Mouse (Mus musculus): ENCODE measurements around the gene Catsper4. TPM values are rescaled to one million over a fixed set of nuclear protein-coding genes. Genes with fewer than 3 reads are reported as not detected.

Gene Catsper4
- polyA plus RNA-seq, 1 experiment: not detected

- Histone ChIP-seq H3K36me3 (ENCODE audit: control insufficient read depth) (no peaks in the 10 kb centered on the region), H3K27me3 (ENCODE audit: control insufficient read depth) (peaks cover 28% of the 10 kb centered on the region), H3K9me3 (ENCODE audit: control insufficient read depth, low read length) (peaks cover 4% of the 10 kb centered on the region), H3K4me3 (replicated peaks) (no peak overlapping the region), H3K4me1 (ENCODE audit: control insufficient read depth) (peaks cover 2% of the 10 kb centered on the region; the same call in 1 of the 2 replicates)
- TF ChIP-seq GATA1 (IDR thresholded peaks at IDR 0.05; ENCODE audit: low read length) (no peak), TAL1 (IDR thresholded peaks at IDR 0.05; ENCODE audit: low read length) (no peak)
Observed at GRCm38 (mm10) chr4:134258354-134258753, 31.2 kb upstream of the Catsper4 start.

GRCm38 (mm10) chr4:134257198-134258009 lies 30.2 kb upstream of the Catsper4 start:
- Histone ChIP-seq H3K27me3 (ENCODE audit: control insufficient read depth) (peaks cover 37% of the 10 kb centered on the region), H3K36me3 (ENCODE audit: control insufficient read depth) (no peaks in the 10 kb centered on the region), H3K4me3 (replicated peaks) (no peak overlapping the region), H3K4me1 (ENCODE audit: control insufficient read depth) (peaks cover 2% of the 10 kb centered on the region; the same call in 1 of the 2 replicates), H3K9me3 (ENCODE audit: control insufficient read depth, low read length) (peaks cover 4% of the 10 kb centered on the region)
- TF ChIP-seq TAL1 (IDR thresholded peaks at IDR 0.05; ENCODE audit: low read length): no peak
- no peak for TF ChIP-seq GATA1 (IDR thresholded peaks at IDR 0.05; ENCODE audit: low read length)

- no peaks in the 10 kb centered on the region for H3K36me3 ChIP-seq (ENCODE audit: control insufficient read depth)
- H3K27me3 ChIP-seq (ENCODE audit: control insufficient read depth): peaks cover 45% of the 10 kb centered on the region
- peaks cover 9% of the 10 kb centered on the region for H3K4me1 ChIP-seq (ENCODE audit: control insufficient read depth)
- no peak overlapping the region for H3K4me3 ChIP-seq (replicated peaks)
- TF ChIP-seq TAL1 (IDR thresholded peaks at IDR 0.05; ENCODE audit: low read length): no peak
- H3K9me3 ChIP-seq (ENCODE audit: control insufficient read depth, low read length): no peaks in the 10 kb centered on the region; the same call in none of the 2 replicates
Observed at GRCm38 (mm10) chr4:134256407-134257197, 29.4 kb upstream of the Catsper4 start.

GRCm38 (mm10) chr4:134255854-134256253 lies 28.7 kb upstream of the Catsper4 start:
- H3K9me3 ChIP-seq (ENCODE audit: control insufficient read depth, low read length): peaks cover 3% of the 10 kb centered on the region; the same call in 1 of the 2 replicates
- H3K4me1 ChIP-seq (ENCODE audit: control insufficient read depth): peaks cover 16% of the 10 kb centered on the region
- H3K36me3 ChIP-seq (ENCODE audit: control insufficient read depth): no peaks in the 10 kb centered on the region
- TF ChIP-seq GATA1 (IDR thresholded peaks at IDR 0.05; ENCODE audit: low read length) (no peak), TAL1 (IDR thresholded peaks at IDR 0.05; ENCODE audit: low read length) (no peak)
- H3K27me3 ChIP-seq (ENCODE audit: control insufficient read depth): peaks cover 53% of the 10 kb centered on the region
- no peak overlapping the region for H3K4me3 ChIP-seq (replicated peaks)

GRCm38 (mm10) chr4:134254835-134255234 lies 27.7 kb upstream of the Catsper4 start:
- Histone ChIP-seq H3K36me3 (ENCODE audit: control insufficient read depth) (no peaks in the 10 kb centered on the region), H3K27me3 (ENCODE audit: control insufficient read depth) (peaks cover 63% of the 10 kb centered on the region), H3K9me3 (ENCODE audit: control insufficient read depth, low read length) (peaks cover 3% of the 10 kb centered on the region; the same call in 1 of the 2 replicates), H3K4me1 (ENCODE audit: control insufficient read depth) (peaks cover 21% of the 10 kb centered on the region), H3K4me3 (replicated peaks) (no peak overlapping the region)
- TF ChIP-seq GATA1 (IDR thresholded peaks at IDR 0.05; ENCODE audit: low read length) (no peak), TAL1 (IDR thresholded peaks at IDR 0.05; ENCODE audit: low read length) (no peak)

GRCm38 (mm10) chr4:134253722-134254324 lies 26.6 kb upstream of the Catsper4 start, which contains the start of gene Grrp1:
Grrp1 (minus strand) TSS chr4:134254106.
- H3K4me3 ChIP-seq (replicated peaks): no peak within 1 kb of the TSS
- peaks cover 25% of the 10 kb centered on the region for H3K4me1 ChIP-seq (ENCODE audit: control insufficient read depth)
- TF ChIP-seq TAL1 (IDR thresholded peaks at IDR 0.05; ENCODE audit: low read length) (no peak), GATA1 (IDR thresholded peaks at IDR 0.05; ENCODE audit: low read length) (no peak)
- H3K36me3 ChIP-seq (ENCODE audit: control insufficient read depth): no peaks in the 10 kb centered on the region
- peaks cover 73% of the 10 kb centered on the region for H3K27me3 ChIP-seq (ENCODE audit: control insufficient read depth)
- peaks cover 3% of the 10 kb centered on the region; the same call in 1 of the 2 replicates for H3K9me3 ChIP-seq (ENCODE audit: control insufficient read depth, low read length)

GRCm38 (mm10) chr4:134252911-134253721 lies 25.9 kb upstream of the Catsper4 start:
- no peaks in the 10 kb centered on the region for H3K36me3 ChIP-seq (ENCODE audit: control insufficient read depth)
- H3K4me1 ChIP-seq (ENCODE audit: control insufficient read depth): peaks cover 25% of the 10 kb centered on the region
- no peak for TF ChIP-seq GATA1 (IDR thresholded peaks at IDR 0.05; ENCODE audit: low read length)
- no peak for TF ChIP-seq TAL1 (IDR thresholded peaks at IDR 0.05; ENCODE audit: low read length)
- no peak overlapping the region for H3K4me3 ChIP-seq (replicated peaks)
- H3K9me3 ChIP-seq (ENCODE audit: control insufficient read depth, low read length): peaks cover 3% of the 10 kb centered on the region; the same call in 1 of the 2 replicates
- peaks cover 80% of the 10 kb centered on the region for H3K27me3 ChIP-seq (ENCODE audit: control insufficient read depth)
